Mouse (Mus musculus): Measurements from ENCODE around the gene Gm10142. TPM values are rescaled to one million over a fixed set of nuclear protein-coding genes. Genes with fewer than 3 reads are reported as not detected.
"Not testable (repeated sequence)": the region's sequence is repeated elsewhere in the genome, so short reads cannot be mapped to it uniquely, and the experiment has no call there.

Gm10142 gene
- polyA plus RNA-seq, 2 experiments from 2014 or later = not detected

- ATAC-seq = not testable (repeated sequence)
Measured at GRCm38 (mm10) chr10:77741924-77742688, 26.5 kb downstream of the Gm10142 start, which contains the start of gene Gm18596. Gene Gm18596 (minus strand): TSS chr10:77742638.

DNA sequence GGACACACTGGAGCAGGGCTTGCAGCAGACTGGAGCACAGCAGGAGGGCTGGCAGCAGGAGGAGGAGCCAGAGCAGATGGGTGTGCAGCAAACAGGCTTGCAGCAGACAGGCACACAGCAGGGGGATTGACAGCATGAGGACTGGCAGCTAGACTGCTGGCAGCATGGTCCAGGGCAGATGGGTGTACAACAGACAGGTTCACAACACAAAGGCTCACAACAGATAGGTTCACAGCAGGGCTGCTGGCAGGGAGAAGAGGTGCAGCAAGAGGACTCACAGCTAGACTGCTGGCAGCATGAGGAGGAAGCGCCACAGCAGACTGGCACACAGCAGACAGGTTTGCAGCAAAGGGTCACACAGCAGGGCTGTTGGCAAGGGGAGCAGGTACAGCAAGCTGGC is 35.1 kb downstream of the Gm10142 start:
- ATAC-seq = not testable (repeated sequence)

DNA sequence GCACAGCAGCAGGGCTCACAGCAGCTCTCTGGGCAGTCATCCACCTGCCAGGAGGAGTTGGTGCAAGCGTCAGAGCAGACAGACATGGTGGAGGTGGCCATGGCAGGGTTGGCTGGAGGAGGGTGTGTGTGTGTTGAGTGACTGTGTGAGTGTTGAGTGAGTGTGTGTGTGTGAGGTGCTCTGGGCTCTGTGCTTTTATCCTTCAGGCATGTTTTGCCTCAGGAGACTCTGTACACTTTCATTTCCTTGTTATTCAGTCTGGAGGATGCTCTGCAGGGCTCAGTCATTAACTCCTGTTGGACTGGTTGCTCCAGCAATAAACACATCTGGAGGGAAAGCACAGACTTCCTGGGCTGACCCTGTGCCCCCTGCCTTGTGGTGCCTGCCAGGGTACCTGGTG is 35.6 kb downstream of the Gm10142 start, which contains the start of gene Gm9736:
Gm9736 (minus strand) TSS at position 101 of the 400 bp plus-strand sequence.
- not testable (repeated sequence) for ATAC-seq

DNA sequence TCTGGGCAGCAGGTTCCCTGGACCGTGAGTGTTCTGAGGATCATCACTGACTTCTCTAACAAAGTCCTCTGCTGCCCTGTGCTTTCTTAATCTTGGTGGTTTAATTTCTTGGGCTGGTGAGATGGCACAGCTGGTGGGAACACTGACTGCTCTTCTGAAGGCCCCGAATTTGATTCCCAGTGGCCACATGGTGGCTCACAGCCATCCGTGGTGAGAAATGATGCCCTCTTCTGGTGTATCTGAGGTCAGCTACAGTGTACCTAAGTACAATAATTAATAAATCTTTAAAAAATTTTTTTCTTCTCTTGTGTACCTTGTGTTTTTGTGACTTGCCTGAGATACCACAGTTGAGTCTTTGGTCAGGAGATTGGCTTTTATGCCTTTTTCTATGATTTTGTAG is 36.7 kb downstream of the Gm10142 start:
- ATAC-seq = not testable (repeated sequence)

DNA sequence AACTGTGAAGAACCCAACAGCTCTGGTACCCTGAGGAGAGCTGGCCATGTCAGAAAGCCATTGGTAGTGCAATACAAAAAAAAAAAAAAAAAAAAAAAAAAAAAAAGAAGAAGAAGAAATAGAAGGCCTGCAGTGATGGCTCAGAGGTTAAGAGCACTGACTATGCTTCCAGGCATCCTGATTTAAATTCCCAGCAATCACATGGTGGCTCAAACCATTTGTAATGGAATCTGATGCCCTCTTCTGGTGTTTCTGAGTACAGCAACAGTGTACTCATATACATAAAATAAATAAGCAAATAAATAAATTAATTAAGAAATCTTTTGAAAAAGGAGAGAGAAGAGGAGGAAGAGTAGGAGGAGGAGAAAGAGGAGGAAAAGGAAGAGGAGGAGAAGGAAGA is 37.8 kb downstream of the Gm10142 start:
- no peak for ATAC-seq

DNA sequence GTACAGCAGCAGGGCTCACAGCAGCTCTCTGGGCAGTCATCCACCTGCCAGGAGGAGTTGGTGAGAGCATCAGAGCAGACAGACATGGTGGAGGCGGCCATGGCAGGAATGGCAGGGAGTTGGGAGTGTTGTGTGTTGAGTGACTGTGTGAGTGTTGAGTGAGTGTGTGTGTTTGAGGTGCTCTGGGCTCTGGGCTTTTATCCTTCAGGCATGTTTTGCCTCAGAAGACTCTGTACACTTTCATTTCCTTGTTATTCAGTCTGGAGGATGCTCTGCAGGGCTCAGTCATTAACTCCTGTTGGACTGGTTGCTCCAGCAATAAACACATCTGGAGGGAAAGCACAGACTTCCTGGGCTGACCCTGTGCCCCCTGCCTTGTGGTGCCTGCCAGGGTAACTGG is 44.0 kb downstream of the Gm10142 start, which contains the start of gene Gm3233:
Gm3233 (minus strand) TSS at position 101 of the 400 bp plus-strand sequence.
- not testable (repeated sequence) for ATAC-seq

Other genes with a start within 250 kb of the Gm10142 start
- gene Fam207a, start 200.0 kb upstream of the Gm10142 start, polyA plus RNA-seq (2017; shearing (Covaris generic)) = 10 to 100 TPM; 15.2 to 15.3 TPM
- 100 to 1,000 TPM; 375 to 386 TPM for gene Itgb2, start 185.6 kb upstream of the Gm10142 start, polyA plus RNA-seq (2017; shearing (Covaris generic))
- 10 to 100 TPM; 85.6 to 92.6 TPM for gene Pttg1ip, start 134.1 kb upstream of the Gm10142 start, polyA plus RNA-seq (2017; shearing (Covaris generic))
- gene Sumo3, start 109.7 kb upstream of the Gm10142 start, polyA plus RNA-seq (2017; shearing (Covaris generic)) = 10 to 100 TPM; 75.5 to 83.8 TPM
- 1 to 10 TPM in 1 of 2 experiments, not detected in 1; 6.5 TPM for gene Gm49325, start 109.6 kb upstream of the Gm10142 start, polyA plus RNA-seq (2017; shearing (Covaris generic))
- 10 to 100 TPM; 36.5 to 39.3 TPM for gene Ube2g2, start 93.5 kb upstream of the Gm10142 start, polyA plus RNA-seq (2017; shearing (Covaris generic))
- under 1 TPM; 0.38 to 0.40 TPM for gene Tspear, start 29.2 kb upstream of the Gm10142 start, polyA plus RNA-seq (2017; shearing (Covaris generic))
- gene Gm19402, start 25.1 kb upstream of the Gm10142 start, polyA plus RNA-seq (2017; shearing (Covaris generic)) = not detected
- not detected for gene Gm9508, start 18.6 kb upstream of the Gm10142 start, polyA plus RNA-seq (2017; shearing (Covaris generic))
- gene Gm10272, start 9.2 kb upstream of the Gm10142 start, polyA plus RNA-seq (2017; shearing (Covaris generic)) = not detected
- not detected for gene Gm10024, start 4.3 kb upstream of the Gm10142 start, polyA plus RNA-seq (2017; shearing (Covaris generic))
- not detected for gene Krtap12-1, start 4.8 kb downstream of the Gm10142 start, polyA plus RNA-seq (2017; shearing (Covaris generic))
- not detected for gene Gm10100, start 10.7 kb downstream of the Gm10142 start, polyA plus RNA-seq (2017; shearing (Covaris generic))
- gene Gm18596, start 26.8 kb downstream of the Gm10142 start, polyA plus RNA-seq (2017; shearing (Covaris generic)) = not detected
- gene Gm9736, start 35.5 kb downstream of the Gm10142 start, polyA plus RNA-seq (2017; shearing (Covaris generic)) = not detected
- not detected for gene Gm3233, start 43.9 kb downstream of the Gm10142 start, polyA plus RNA-seq (2017; shearing (Covaris generic))
- not detected for gene Gm3238, start 55.5 kb downstream of the Gm10142 start, polyA plus RNA-seq (2017; shearing (Covaris generic))
- gene Gm7138, start 61.1 kb downstream of the Gm10142 start, polyA plus RNA-seq (2017; shearing (Covaris generic)) = not detected
- gene Gm3250, start 66.7 kb downstream of the Gm10142 start, polyA plus RNA-seq (2017; shearing (Covaris generic)) = not detected
- not detected for gene Gm7137, start 72.4 kb downstream of the Gm10142 start, polyA plus RNA-seq (2017; shearing (Covaris generic))
- gene Gm9639, start 79.3 kb downstream of the Gm10142 start, polyA plus RNA-seq (2017; shearing (Covaris generic)) = not detected
- gene Gm19668, start 83.3 kb downstream of the Gm10142 start, polyA plus RNA-seq (2017; shearing (Covaris generic)) = not detected
- gene Gm9507, start 96.0 kb downstream of the Gm10142 start, polyA plus RNA-seq (2017; shearing (Covaris generic)) = not detected
- gene Gm2696, start 98.9 kb downstream of the Gm10142 start, polyA plus RNA-seq (2017; shearing (Covaris generic)) = not detected
- gene Krtap10-4, start 111.3 kb downstream of the Gm10142 start, polyA plus RNA-seq (2017; shearing (Covaris generic)) = not detected
- not detected for gene Krtap10-10, start 120.1 kb downstream of the Gm10142 start, polyA plus RNA-seq (2017; shearing (Covaris generic))
- not detected for gene Gm36176, start 131.0 kb downstream of the Gm10142 start, polyA plus RNA-seq (2017; shearing (Covaris generic))
- not detected for gene Gm10318, start 137.1 kb downstream of the Gm10142 start, polyA plus RNA-seq (2017; shearing (Covaris generic))
- not detected for gene Gm3285, start 146.2 kb downstream of the Gm10142 start, polyA plus RNA-seq (2017; shearing (Covaris generic))
- not detected for gene Lrrc3, start 186.7 kb downstream of the Gm10142 start, polyA plus RNA-seq (2017; shearing (Covaris generic))

Measured in activated CD4-positive, CD25-positive, alpha-beta regulatory T cell, adult 4 months (primary cell).